Mouse (Mus musculus) liver, adult (tissue): ENCODE data around the gene Ing3.

Experiments
- GATA4 ChIP-seq: IDR thresholded peaks from 2 replicates; pipeline ENCODE4 v1.6.1; 2014; ENCODE audit warnings: mild to moderate bottlenecking, low read length; ENCODE audit not compliant: insufficient replicate concordance

Ing3 gene

DNA sequence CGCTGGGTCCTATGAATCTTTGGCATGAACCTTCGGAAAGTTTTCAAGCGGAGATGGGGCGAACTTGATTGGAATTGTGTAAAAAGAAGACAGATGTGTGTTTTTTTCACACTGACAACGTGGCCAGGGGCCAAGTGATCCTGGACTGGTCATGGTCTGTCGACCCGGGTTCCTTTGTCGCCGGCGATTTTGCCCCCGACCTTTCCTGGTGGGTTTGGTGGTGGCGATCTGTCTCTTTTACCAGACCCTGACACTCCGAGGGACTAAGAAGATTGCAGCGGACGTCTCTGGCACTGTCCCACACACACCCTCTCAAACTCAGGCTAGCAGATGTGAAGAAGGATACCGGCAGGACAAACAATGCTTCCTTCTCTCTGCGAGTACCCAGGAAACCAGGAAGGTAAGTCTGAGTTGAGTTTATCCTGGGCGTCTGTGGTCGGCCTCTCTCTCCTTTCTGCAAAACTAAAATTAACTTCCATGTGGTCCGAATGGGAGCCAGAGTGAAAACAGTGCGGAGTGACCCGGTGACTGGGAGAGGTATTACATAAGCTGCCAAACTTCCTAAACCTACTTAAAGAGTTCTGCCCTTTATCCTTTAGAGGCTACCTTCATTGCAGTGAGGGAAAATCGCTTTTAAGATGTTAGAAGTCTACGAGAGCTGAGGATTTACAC is 37.4 kb downstream of the Ing3 start:
- TF ChIP-seq GATA4, result no peak

DNA sequence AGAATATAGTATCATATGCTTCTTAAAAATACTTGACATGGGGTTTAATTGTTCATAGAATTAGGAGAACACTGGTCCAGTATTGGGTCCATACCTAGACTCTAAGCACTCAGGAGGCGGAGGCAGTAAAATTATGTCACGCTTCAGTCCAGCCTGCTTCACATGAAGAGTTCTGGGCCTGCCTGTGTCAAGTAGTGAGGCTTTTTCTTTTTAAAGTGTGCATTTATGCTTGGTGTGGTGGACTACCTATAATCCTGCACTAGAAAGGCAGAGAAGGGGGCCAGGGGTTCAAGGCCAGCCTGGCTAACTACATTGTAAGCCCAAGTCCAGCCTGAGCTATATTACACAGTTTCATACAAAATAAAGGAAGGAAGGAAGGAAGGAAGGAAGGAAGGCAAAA is 38.2 kb downstream of the Ing3 start:
- no peak for TF ChIP-seq GATA4

DNA sequence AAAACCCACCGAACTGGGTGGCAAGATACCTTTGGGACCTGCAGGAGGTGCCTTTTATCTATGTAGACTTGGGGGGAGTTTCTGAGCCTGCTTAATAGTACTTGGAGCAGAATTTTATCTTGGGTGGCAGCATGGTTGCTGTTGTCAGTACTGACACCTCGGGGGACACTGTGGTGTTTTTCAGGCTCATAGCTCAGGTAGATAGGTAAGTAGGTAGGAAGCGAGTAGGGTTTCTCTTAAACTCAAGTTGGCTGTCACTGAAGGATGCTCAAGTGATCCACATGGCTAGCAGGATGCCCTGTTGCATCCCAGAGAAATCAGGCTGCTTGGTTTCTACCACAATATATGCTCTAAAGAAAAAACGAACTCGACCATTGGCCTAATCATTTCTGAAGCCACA is 38.9 kb downstream of the Ing3 start:
- no peak for TF ChIP-seq GATA4

DNA sequence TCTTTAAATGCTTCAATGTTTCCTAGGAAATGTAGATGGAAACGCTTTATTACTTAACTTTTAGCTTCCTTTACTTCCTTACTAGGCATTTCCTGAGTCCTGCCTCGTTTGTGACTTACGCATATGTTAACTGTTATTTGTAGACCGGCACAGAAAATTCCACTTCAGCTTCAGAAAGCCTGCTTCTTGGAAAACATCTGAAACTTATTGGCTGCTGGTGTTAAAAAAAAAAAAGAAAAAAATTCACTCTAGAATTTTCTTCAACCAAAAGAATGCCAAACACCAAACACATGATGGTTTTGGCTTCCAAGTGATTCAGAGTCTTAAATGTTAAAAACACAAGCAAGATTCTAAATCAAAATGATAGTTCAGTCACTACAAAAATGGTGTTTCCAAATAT is 39.7 kb downstream of the Ing3 start:
- TF ChIP-seq GATA4, result no peak

DNA sequence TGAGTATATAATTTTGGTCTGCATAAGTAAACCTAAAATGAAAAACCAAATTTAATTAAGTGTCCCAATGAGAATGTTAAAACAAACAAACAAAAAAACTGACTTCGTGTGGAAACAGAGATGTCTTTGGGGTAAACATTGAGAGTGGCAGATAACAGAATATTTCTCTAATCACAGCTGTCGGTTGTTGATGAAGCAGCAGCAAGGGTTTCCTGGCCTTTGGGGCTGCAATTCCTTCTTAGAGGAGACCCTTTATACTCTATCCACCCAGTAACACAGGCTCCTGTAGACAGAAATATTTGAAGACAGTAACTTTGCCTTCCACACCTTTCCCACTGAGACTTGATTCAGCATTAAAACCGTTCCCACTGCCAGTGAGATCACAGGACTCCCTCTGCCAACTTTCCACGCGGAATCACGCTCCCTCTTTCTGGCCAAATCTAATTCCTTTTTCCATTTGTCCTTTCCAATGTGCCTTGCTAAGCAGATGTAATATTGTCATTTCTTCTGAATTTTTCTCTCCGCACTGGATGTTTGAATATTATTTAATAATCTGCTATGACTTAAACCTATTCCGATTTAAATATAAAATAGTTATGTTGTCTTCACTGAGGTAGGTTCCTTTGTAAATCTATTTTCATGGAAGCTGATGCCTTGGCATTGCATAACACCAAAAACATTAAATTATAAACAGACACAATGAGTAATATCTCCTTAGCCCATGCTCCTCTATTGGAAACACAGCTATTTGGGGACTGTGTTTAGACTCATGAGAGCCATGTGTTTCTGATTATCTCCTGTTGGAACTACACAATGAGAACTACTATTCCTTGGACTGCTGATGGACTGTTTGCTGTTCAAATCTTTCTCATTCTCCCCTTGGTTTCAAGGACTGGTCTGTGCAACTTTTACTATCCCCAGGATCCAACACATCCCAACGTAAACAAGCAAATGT is 41.1 kb downstream of the Ing3 start:
- TF ChIP-seq GATA4, result peak; percentile 55; the same call in 1 of the 2 replicates

DNA sequence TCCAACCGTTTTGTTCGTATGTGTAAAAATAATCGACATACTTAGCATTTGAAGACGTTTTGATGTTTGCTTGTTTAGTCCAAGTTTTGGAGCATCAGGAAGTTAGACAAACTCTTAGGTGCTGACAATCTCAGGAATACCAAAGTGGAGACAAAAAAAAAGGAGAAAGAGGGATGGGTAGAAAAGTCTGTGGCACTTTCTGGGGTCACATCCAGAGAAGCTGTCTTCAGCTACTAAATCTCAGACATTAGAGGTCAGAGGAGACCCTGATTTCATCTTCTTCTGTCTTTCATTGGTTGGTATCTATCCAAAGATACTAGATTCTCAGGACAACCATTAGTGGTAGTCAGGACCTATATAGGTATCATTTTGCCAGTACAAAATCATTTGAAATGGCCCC is 41.8 kb downstream of the Ing3 start:
- TF ChIP-seq GATA4, result no peak

DNA sequence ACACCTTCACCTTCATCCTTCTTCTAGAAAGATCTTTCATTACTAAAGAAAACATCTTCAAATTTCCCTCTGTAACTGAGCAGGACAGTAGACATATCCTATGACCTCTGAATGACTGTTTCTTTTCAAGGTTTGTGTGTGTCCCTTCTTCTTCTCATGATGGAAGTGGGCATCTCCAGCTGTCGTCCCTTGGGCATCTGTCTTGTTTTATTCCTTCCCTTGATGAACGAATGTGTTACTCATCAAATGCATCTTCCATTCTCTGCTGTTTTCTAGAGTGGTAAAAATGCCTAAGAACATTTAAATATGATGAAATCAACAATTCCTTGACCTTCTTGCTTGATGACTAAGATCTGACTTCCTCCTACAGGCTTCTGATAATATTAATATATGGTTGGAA is 43.7 kb downstream of the Ing3 start:
- TF ChIP-seq GATA4, result no peak

DNA sequence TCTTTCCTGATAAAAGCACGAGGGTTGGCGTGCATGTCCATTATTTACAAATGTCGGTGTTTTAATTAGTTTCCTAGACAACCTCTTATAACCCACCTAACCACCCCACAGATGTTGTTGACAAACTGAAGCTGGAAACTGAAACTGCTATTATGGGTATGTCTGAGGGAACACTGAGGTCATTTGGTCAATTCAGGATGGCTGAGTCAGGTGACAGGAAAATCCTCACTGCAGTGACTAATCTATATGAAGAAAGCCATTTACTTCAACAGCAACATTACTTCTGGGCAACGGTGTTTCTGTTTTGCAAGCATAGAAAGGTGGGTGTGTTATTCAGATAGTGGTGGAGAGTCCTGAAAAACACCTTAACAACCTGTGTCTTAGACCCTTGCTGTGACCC is 48.8 kb downstream of the Ing3 start:
- TF ChIP-seq GATA4, result no peak

DNA sequence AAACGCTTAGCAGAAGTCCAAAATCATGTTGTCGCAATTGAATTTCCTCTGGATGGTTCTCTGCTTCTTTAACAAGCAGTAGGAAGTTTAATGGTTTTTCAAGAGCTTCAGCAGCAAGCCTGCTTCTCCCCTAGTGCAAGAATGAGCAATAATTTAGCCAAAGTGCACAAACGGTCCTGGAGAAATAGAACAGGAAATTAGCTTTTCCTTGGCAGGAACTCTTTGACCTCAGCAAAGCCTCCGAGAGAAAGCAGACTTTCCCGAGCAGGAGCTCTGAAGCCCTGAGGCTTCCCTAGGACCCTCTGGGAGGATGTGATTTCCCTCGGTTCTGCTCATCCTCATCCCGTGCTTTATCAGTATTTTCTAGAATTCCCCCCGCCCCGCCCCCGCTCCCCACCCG is 49.7 kb downstream of the Ing3 start:
- no peak for TF ChIP-seq GATA4

DNA sequence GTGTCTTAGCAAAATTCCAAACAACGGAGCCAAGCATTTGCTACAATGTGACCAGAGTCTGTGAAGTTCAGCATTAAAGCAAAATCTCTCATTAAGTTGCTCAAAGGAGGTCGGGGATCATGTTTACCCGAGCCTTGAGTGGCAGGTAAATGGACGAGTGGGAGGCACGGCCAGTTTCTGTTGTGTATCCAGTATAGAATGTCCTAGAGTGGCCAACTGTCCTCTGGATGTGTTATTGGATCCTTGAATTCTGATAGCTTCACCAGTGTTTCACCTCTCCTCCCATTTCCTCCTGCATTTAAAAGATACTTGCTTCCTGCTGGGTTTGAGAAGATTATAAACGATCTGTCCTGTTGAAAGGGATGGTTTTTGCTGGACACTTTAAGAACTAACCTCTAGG is 50.7 kb downstream of the Ing3 start:
- TF ChIP-seq GATA4, result no peak; the same call in 1 of the 2 replicates

DNA sequence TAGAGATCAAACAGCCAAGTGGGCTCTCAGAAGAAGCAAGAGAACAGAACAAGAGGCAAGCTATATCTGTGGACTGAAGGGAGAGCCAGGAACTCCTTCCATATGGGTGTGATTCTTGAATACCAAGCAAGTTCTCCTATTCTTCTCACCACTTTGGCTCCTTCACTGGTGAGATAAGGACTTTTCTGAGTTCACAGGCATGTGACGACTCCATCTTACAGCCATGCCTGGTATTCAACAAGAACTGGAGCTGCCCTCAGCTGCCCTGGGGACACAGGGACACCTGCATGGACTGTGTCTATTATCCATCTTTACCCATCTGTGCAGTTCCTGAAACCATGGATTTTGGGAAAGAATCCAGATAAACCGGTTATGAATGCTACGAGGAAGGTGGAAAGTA is 51.5 kb downstream of the Ing3 start:
- TF ChIP-seq GATA4, result no peak

DNA sequence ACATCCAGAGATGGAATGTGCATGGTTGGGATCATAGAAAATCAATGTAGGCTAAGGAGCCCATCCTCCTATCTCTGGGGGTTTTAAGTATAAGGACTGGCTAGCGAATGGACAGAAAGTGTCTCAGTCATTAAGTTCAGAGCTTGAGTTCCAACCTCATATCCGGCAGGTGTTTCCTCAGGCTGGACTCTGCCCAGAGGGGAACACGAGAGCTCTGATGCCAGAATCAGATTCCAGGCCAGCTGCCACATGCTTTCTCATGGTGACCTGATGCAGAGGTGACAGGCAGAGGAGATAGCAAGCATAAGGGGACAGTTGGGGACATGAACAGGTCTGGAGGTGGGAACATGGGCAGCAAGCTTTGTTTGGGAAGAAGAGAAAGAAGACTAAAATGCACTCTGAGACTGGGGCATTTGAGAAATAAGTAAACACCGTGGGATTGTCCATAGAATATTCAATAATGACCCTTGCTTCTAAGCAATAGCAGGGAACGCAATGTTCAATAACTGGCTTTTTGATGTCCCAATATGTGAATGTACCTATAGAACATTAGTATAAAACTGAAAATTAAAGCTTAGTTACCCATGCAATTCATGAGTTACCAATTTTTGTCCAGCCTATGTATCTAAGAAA is 52.0 kb downstream of the Ing3 start:
- peak; percentile 68; the same call in 1 of the 2 replicates for TF ChIP-seq GATA4

DNA sequence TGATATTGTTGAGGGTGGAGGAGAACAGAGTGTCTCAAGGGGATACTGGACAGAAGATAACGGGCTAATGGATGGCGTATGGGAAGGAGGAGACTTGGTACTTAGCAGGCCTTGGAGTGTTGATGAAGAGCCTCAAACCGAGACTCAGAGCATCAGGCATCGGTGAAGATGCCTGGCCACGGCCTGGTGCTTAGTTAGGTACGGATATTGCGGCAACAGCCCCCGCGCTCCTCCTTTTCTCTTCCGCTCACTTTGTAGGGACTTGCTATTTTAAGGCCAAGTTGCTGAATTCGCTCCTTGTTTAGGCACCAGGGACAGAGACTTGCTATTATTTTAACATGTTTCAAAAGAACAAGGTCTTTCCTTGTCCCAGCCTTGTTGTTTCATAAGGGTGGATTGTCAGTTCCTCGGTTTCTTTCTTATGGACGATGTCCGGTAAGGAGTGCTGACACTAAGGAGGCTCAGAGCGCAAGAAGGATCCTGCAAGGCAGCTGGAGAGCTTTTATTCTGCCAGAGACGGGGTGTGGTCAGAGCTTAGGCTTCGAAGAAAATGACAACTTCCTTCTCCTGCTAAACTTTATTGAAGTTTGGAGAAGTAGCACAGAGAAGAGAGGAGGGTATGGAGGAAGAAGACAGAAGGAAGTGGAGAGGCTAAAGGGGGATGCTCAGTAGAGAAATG is 53.3 kb downstream of the Ing3 start:
- no peak for TF ChIP-seq GATA4

DNA sequence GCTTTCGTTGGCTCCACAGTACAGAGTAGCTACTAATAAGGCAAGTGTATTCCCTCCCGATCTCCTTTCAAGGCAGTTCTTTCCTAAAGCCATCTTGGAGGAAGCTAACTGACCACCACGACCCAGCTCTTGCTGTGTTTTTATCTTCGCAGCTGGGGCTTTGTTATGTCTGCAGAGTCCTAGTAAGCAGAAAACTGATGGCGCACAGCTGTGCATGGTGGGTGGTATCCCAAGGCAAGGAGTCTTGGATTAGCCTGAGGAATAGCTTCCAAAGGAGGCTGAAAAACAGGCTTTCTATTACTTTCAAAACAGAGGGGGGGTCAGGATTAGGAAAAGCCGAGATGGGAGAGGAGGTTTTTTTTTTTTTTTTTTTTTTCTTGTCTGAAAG is 53.8 kb downstream of the Ing3 start:
- TF ChIP-seq GATA4, result no peak

DNA sequence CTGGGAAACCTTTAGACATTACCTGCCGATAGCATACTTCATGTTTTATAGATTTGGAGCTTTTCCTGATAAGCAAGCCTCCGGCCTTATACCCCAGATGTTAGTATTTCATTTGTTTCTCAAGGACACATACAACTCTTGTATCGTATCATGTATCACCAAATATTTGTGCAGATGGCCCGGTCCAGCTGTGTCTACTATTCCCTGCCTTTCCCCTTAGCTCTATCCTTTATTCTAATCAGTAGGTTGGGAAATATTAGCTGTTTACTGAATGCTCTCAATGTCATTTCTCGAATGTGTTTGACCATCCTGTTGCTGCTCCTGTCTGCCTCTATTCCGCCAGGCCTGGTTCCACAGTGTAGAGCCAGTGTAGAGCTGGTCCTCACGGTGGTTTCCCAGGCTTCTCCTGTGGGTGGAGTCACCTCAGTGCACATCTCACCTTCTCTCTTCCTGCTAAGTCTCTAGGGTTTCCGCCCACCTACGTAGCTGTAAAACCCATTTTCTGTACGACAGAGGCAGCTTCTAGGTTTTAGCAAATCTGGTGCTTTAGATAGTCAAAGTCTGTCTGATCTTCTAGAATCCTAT is 54.7 kb downstream of the Ing3 start:
- no peak for TF ChIP-seq GATA4
